Mouse (Mus musculus) hindbrain, postnatal 0 days (tissue): ENCODE data around the gene Wfdc21. TPM values are rescaled to one million over a fixed set of nuclear protein-coding genes. Genes with fewer than 3 reads are reported as not detected.
A peak's percentile ranks its signal among the peaks of the same experiment; 100 is the strongest.

ENCODE experiments used
- ATAC-seq: fragments of 200-750 bp; cut with Nextera tagmentation; 2 replicates; pipeline ENCODE4 v1.8.0; 2017; ENCODE audit warnings: mild to moderate bottlenecking, moderate TSS enrichment, moderate library complexity
- DNase-seq: peaks from one replicate; pipeline ENCODE4 v3.0.0-alpha.2; 2015; ENCODE audit warnings: low spot score
- H3K27ac ChIP-seq: fragments of 300-500 bp; sonication (generic); 2 replicates; pipeline ENCODE4 v1.5.1; 2014; ENCODE audit warnings: mild to moderate bottlenecking
- H3K27me3 ChIP-seq: fragments of 300-500 bp; sonication (generic); 2 replicates; pipeline ENCODE4 v1.6.1; 2014; ENCODE audit warnings: low read length, mixed read lengths; ENCODE audit not compliant: insufficient read depth
- H3K36me3 ChIP-seq: fragments of 300-500 bp; sonication (generic); 2 replicates; pipeline ENCODE4 v1.6.1; 2014; ENCODE audit warnings: low read length, mixed read lengths; ENCODE audit not compliant: insufficient read depth
- H3K4me1 ChIP-seq: fragments of 300-500 bp; sonication (generic); 2 replicates; pipeline ENCODE4 v1.6.1; 2014; ENCODE audit warnings: antibody characterized with exemption, low read length, mixed read lengths; ENCODE audit not compliant: insufficient read depth
- H3K4me2 ChIP-seq: fragments of 300-500 bp; sonication (generic); 2 replicates; pipeline ENCODE4 v1.6.1; 2014; ENCODE audit warnings: low read depth, mild to moderate bottlenecking, low read length, moderate library complexity, mixed read lengths
- H3K4me3 ChIP-seq: fragments of 300-500 bp; sonication (generic); 2 replicates; pipeline ENCODE4 v1.5.1; 2014; ENCODE audit warnings: low read length
- H3K9ac ChIP-seq: fragments of 300-500 bp; sonication (generic); replicated peaks from 2 replicates; pipeline ENCODE4 v1.6.1; 2014; ENCODE audit warnings: mild to moderate bottlenecking, low read length, moderate library complexity, mixed read lengths
- H3K9me3 ChIP-seq: fragments of 300-500 bp; sonication (generic); 2 replicates; pipeline ENCODE4 v1.6.1; 2016; ENCODE audit warnings: low read length, mixed read lengths
- CTCF ChIP-seq: IDR thresholded peaks from 2 replicates; pipeline ENCODE4 v1.5.1; 2016; ENCODE audit warnings: antibody characterized with exemption, control low read depth, low read depth
- WGBS: fragments of 180-500 bp; shearing (Covaris S2); extraction: QIAGEN DNeasy Blood & Tissue Kit; methylation state at CpG from one replicate; pipeline ENCODE4 v1.1.7; 2014; 5-methylcytosine and 5-hydroxymethylcytosine counted together
- polyA plus RNA-seq: library from polyadenylated mRNA; unstranded; fragments of >200 nt; fragmentation: Nextera tagmentation; extraction: Ambion mirVana; gene quantifications from 2 replicates; pipeline ENCODE4 v1.2.1, GENCODE M21; 2015
- total RNA-seq: library from RNA; depleted of rRNA; stranded (reverse); fragments of >200 nt; gene quantifications from 2 replicates; pipeline ENCODE4 v1.2.3, GENCODE M21; 2014; rRNA removed

Wfdc21 gene
- total and polyA plus RNA-seq, 2 experiments from 2014 or later: 0.78 TPM; not detected in 1

DNA sequence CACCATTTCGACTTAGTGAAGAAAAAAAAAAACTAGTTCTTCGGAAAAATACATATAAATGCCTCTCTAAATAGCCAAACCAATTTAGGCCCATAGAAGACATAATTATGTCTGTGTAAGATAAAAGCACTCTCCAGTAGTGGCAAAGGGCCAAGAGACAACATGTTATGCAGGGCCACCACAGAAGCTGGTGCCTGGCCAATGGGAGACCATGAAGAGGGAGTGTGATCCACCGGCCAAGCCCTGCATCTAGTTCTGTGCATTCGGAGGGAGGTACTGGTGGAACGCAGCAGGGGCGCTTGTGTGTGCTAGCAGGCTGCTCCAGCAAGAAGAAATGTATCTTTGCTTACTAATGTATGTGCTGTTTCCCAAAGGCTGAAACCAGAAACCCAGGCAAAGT lies 49.4 kb downstream of the Wfdc21 start:
- no peaks in the 10 kb centered on the region for H3K4me1 ChIP-seq
- H3K9ac ChIP-seq: no peak overlapping the region
- no peak for TF ChIP-seq CTCF
- DNase-seq (peak; percentile 23), ATAC-seq (no peak)
- no peak overlapping the region for H3K27ac ChIP-seq
- WGBS: 58% methylated on average over 6 of the region's 6 CpGs
- H3K36me3 ChIP-seq: no peaks in the 10 kb centered on the region
- H3K4me3 ChIP-seq: no peak overlapping the region
- H3K27me3 ChIP-seq: no peaks in the 10 kb centered on the region
- H3K9me3 ChIP-seq: no peaks in the 10 kb centered on the region
- no peak overlapping the region for H3K4me2 ChIP-seq

- no peak for TF ChIP-seq CTCF
- WGBS: 69% methylated on average over 10 of the region's 10 CpGs
- no peaks in the 10 kb centered on the region for H3K27me3 ChIP-seq
- no peak for DNase-seq
- no peak overlapping the region for H3K4me2 ChIP-seq
- H3K4me1 ChIP-seq: no peaks in the 10 kb centered on the region
- no peak overlapping the region for H3K9ac ChIP-seq
- no peak for ATAC-seq
- no peaks in the 10 kb centered on the region for H3K9me3 ChIP-seq
- no peaks in the 10 kb centered on the region for H3K36me3 ChIP-seq
- H3K4me3 ChIP-seq: no peak overlapping the region
- H3K27ac ChIP-seq: no peak overlapping the region
Observed at GRCm38 (mm10) chr11:83796980-83797608, 50.4 kb downstream of the Wfdc21 start.

GRCm38 (mm10) chr11:83799871-83800430 lies 53.2 kb downstream of the Wfdc21 start:
- no peak overlapping the region for H3K9ac ChIP-seq
- WGBS: 72% methylated on average over 12 of the region's 12 CpGs
- H3K27me3 ChIP-seq: no peaks in the 10 kb centered on the region
- H3K27ac ChIP-seq: no peak overlapping the region
- no peak for TF ChIP-seq CTCF
- no peaks in the 10 kb centered on the region for H3K9me3 ChIP-seq
- no peak overlapping the region for H3K4me2 ChIP-seq
- no peaks in the 10 kb centered on the region for H3K36me3 ChIP-seq
- H3K4me1 ChIP-seq: no peaks in the 10 kb centered on the region
- H3K4me3 ChIP-seq: no peak overlapping the region
- ATAC-seq (no peak), DNase-seq (no peak)

DNA sequence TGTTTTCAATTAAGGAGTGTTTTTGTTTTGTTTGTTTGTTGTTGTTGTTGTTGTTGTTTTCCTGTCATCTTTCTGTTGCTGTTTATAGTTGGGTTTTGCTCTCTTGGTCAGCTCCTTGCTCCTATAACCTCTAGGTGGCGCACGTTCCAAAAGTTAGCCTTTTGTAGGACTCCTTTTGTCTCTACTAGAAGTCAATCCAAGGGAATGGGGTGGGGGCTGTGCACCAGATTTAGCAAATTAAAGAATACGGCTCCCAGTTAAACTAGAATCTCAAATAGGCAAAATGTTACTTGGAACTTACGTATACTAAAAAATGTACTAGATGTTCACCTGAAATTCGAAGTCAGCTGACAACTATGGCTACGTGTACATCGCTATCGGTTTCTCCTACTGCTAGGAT lies 55.4 kb downstream of the Wfdc21 start:
- Histone ChIP-seq H3K36me3 (no peaks in the 10 kb centered on the region), H3K4me3 (no peak overlapping the region), H3K4me1 (no peaks in the 10 kb centered on the region), H3K27ac (no peak overlapping the region), H3K4me2 (no peak overlapping the region), H3K9me3 (no peaks in the 10 kb centered on the region), H3K27me3 (no peaks in the 10 kb centered on the region), H3K9ac (no peak overlapping the region)
- peak; percentile 72 for TF ChIP-seq CTCF
- DNase-seq (peak; percentile 76), ATAC-seq (no peak)
- 69% methylated on average over 8 of the region's 8 CpGs for WGBS

Other genes with a start within 250 kb of the Wfdc21 start
- not detected in 2 replicates for gene Heatr9, start 224.8 kb upstream of the Wfdc21 start, total RNA-seq
- not detected in 2 replicates for gene Heatr9, start 224.8 kb upstream of the Wfdc21 start, polyA plus RNA-seq
- gene Ccl5, start 216.4 kb upstream of the Wfdc21 start, total RNA-seq: not detected in 2 replicates
- 0.38 TPM in 1 of 2 replicates, not detected in the other for gene Ccl5, start 216.4 kb upstream of the Wfdc21 start, polyA plus RNA-seq
- gene Ccl9, start 168.3 kb upstream of the Wfdc21 start, total RNA-seq: 0.97 and 1.9 TPM in 2 replicates
- gene Ccl9, start 168.3 kb upstream of the Wfdc21 start, polyA plus RNA-seq: 1.7 and 1.9 TPM in 2 replicates
- gene Ccl6, start 153.9 kb upstream of the Wfdc21 start, total RNA-seq: 0.40 TPM in 1 of 2 replicates, not detected in the other
- 3.3 and 3.7 TPM in 2 replicates for gene Ccl6, start 153.9 kb upstream of the Wfdc21 start, polyA plus RNA-seq
- not detected in 2 replicates for gene Rpl9-ps1, start 101.3 kb upstream of the Wfdc21 start, total RNA-seq
- not detected in 2 replicates for gene Rpl9-ps1, start 101.3 kb upstream of the Wfdc21 start, polyA plus RNA-seq
- 2.8 TPM in 1 of 2 replicates, not detected in the other for gene Ccl3, start 97.6 kb upstream of the Wfdc21 start, total RNA-seq
- 1.4 TPM in 2 replicates for gene Ccl3, start 97.6 kb upstream of the Wfdc21 start, polyA plus RNA-seq
- not detected in 2 replicates for gene Ccl4, start 84.4 kb upstream of the Wfdc21 start, total RNA-seq
- gene Ccl4, start 84.4 kb upstream of the Wfdc21 start, polyA plus RNA-seq: 0.39 and 0.77 TPM in 2 replicates
- not detected in 2 replicates for gene Wfdc17, start 42.9 kb upstream of the Wfdc21 start, total RNA-seq
- 1.00 and 1.1 TPM in 2 replicates for gene Wfdc17, start 42.9 kb upstream of the Wfdc21 start, polyA plus RNA-seq
- gene Wfdc18, start 37.9 kb upstream of the Wfdc21 start, total RNA-seq: 0.84 TPM in 1 of 2 replicates, not detected in the other
- not detected in 2 replicates for gene Wfdc18, start 37.9 kb upstream of the Wfdc21 start, polyA plus RNA-seq
- gene Heatr6, start 6.8 kb downstream of the Wfdc21 start, total RNA-seq: 24.6 and 28.5 TPM in 2 replicates
- 25.8 and 26.2 TPM in 2 replicates for gene Heatr6, start 6.8 kb downstream of the Wfdc21 start, polyA plus RNA-seq
- not detected in 2 replicates for gene Hnf1b, start 103.1 kb downstream of the Wfdc21 start, total RNA-seq
- 0.30 and 0.40 TPM in 2 replicates for gene Hnf1b, start 103.1 kb downstream of the Wfdc21 start, polyA plus RNA-seq
- 14.5 and 17.9 TPM in 2 replicates for gene Ddx52, start 195.1 kb downstream of the Wfdc21 start, total RNA-seq
- 19.2 and 20.2 TPM in 2 replicates for gene Ddx52, start 195.1 kb downstream of the Wfdc21 start, polyA plus RNA-seq
- gene Synrg, start 217.5 kb downstream of the Wfdc21 start, total RNA-seq: 26.8 and 29.2 TPM in 2 replicates
- gene Synrg, start 217.5 kb downstream of the Wfdc21 start, polyA plus RNA-seq: 14.5 and 15.0 TPM in 2 replicates